Mouse (Mus musculus) intestine, postnatal 0 days (tissue): ENCODE results near the gene Cfd. TPM values are rescaled to one million over a fixed set of nuclear protein-coding genes. Genes with fewer than 3 reads are reported as not detected.

Experiments used
- ATAC-seq: fragments of 200-750 bp; cut with Nextera tagmentation; 2 replicates; pipeline ENCODE4 v1.8.0; 2017; ENCODE audit warnings: mild to moderate bottlenecking, moderate TSS enrichment, moderate library complexity
- H3K27ac ChIP-seq: fragments of 300-500 bp; sonication (generic); 2 replicates; pipeline ENCODE4 v1.5.1; 2014; ENCODE audit warnings: mild to moderate bottlenecking, low read depth, low read length, moderate library complexity
- H3K27me3 ChIP-seq: fragments of 300-500 bp; sonication (generic); replicated peaks from 2 replicates; pipeline ENCODE4 v1.6.1; 2014; ENCODE audit warnings: low read length, mixed read lengths; ENCODE audit not compliant: control insufficient read depth, insufficient read depth
- H3K36me3 ChIP-seq: fragments of 300-500 bp; sonication (generic); 2 replicates; pipeline ENCODE4 v1.6.1; 2014; ENCODE audit warnings: mild to moderate bottlenecking, moderate library complexity; ENCODE audit not compliant: control insufficient read depth, insufficient read depth
- H3K4me1 ChIP-seq: fragments of 300-500 bp; sonication (generic); replicated peaks from 2 replicates; pipeline ENCODE4 v1.6.1; 2014; ENCODE audit warnings: antibody characterized with exemption, low read length, mixed read lengths; ENCODE audit not compliant: control insufficient read depth, insufficient read depth
- H3K4me2 ChIP-seq: fragments of 300-500 bp; sonication (generic); replicated peaks from 2 replicates; pipeline ENCODE4 v1.6.1; 2014; ENCODE audit warnings: low read depth, mild to moderate bottlenecking, moderate library complexity
- H3K4me3 ChIP-seq: fragments of 300-500 bp; sonication (generic); 2 replicates; pipeline ENCODE4 v1.5.1; 2014; ENCODE audit warnings: low read depth, low read length
- H3K9ac ChIP-seq: fragments of 300-500 bp; sonication (generic); 2 replicates; pipeline ENCODE4 v1.6.1; 2014; ENCODE audit warnings: mild to moderate bottlenecking, low read depth, low read length
- H3K9me3 ChIP-seq: fragments of 300-500 bp; sonication (generic); 2 replicates; pipeline ENCODE4 v1.6.1; 2016; ENCODE audit warnings: mixed run types; ENCODE audit not compliant: control insufficient read depth
- CTCF ChIP-seq: sonication (generic); IDR thresholded peaks from 2 replicates; pipeline ENCODE4 v1.5.1; 2016; ENCODE audit warnings: low read depth, mild to moderate bottlenecking, control low read depth, antibody characterized with exemption, moderate library complexity
- WGBS: fragments of 180-500 bp; shearing (Covaris S2); extraction: QIAGEN DNeasy Blood & Tissue Kit; methylation state at CpG from one replicate; pipeline ENCODE4 v1.1.7; 2014; 5-methylcytosine and 5-hydroxymethylcytosine counted together
- polyA plus RNA-seq: library from polyadenylated mRNA; unstranded; fragments of >200 nt; fragmentation: Nextera tagmentation; extraction: Ambion mirVana; gene quantifications from 2 replicates; pipeline ENCODE4 v1.2.1, GENCODE M21; 2015

Cfd gene
- polyA plus RNA-seq, 1 experiment from 2014 or later: not detected

DNA sequence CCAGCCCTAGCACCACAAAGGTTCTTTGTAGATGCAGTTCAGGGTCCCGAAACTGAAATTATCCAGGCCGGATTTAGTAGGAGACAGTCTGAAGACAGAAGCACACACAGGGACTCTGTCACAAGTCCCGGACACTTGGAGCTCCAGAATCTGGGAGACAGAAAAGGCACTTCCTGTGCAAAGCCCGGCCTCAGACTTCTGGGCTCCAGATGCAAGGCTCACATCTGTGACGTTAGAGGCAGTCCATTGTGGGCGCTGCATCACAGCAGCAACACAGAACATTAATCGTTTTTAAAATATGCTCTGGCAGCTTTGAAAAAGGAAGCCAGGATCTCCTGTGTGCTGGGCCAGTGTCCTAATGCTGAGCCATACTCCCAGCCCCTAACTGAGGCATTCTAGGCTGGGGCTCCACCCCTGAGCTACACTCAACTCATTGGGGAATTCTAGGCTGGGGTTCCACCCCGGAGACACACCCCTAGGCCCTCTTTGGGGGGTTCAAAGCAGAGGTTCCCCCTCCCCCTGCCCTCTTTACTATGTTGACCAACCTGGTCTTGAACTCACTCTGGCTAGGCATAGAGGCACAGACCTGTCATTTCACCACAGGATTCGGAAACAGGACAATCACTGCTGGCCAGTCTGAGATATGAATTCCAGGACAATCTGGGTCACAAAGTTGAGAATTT is 38.4 kb upstream of the Cfd start:
- H3K9me3 ChIP-seq: no peaks in the 10 kb centered on the region
- no peak for TF ChIP-seq CTCF
- no peaks in the 10 kb centered on the region for H3K27me3 ChIP-seq
- H3K9ac ChIP-seq: peak overlapping the region; percentile 63
- peaks cover 22% of the 10 kb centered on the region for H3K4me1 ChIP-seq
- no peak for ATAC-seq
- WGBS: 25% methylated on average over 9 of the region's 9 CpGs
- 0 out of 2 replicates have a peak overlapping the region, but pooled peaks have one; percentile 38 for H3K4me3 ChIP-seq
- H3K36me3 ChIP-seq: peaks cover 10% of the 10 kb centered on the region; the same call in 1 of the 2 replicates
- H3K27ac ChIP-seq: peak overlapping the region; percentile 100
- peak overlapping the region; percentile 69 for H3K4me2 ChIP-seq

DNA sequence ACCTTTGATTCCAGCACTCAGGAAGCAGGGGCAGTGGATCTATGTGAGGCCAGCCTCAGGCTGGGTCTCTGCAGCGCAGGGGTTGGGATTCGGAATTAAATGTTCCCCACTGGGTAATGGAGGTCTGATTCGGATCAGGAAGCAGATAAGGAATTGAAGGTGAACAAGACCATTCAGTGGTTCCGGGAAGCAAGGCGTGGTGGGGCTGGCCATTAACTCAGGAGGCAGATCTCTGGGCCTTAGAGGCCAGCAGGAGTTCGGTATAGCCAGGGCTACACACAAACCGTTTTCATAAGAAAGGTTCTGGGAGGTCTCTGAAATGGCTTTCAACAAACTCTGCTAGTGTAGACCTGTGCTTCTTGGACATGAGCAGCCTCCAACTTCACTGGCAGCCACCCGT is 37.8 kb upstream of the Cfd start:
- Histone ChIP-seq H3K4me1 (peaks cover 22% of the 10 kb centered on the region), H3K27ac (peak overlapping the region; percentile 100), H3K36me3 (peaks cover 13% of the 10 kb centered on the region; the same call in 1 of the 2 replicates), H3K4me2 (peak overlapping the region; percentile 69), H3K27me3 (no peaks in the 10 kb centered on the region), H3K9me3 (no peaks in the 10 kb centered on the region), H3K4me3 (peak overlapping the region; percentile 38), H3K9ac (peak overlapping the region; percentile 63)
- WGBS: 10% methylated on average over 8 of the region's 8 CpGs
- ATAC-seq: no peak
- no peak for TF ChIP-seq CTCF

DNA sequence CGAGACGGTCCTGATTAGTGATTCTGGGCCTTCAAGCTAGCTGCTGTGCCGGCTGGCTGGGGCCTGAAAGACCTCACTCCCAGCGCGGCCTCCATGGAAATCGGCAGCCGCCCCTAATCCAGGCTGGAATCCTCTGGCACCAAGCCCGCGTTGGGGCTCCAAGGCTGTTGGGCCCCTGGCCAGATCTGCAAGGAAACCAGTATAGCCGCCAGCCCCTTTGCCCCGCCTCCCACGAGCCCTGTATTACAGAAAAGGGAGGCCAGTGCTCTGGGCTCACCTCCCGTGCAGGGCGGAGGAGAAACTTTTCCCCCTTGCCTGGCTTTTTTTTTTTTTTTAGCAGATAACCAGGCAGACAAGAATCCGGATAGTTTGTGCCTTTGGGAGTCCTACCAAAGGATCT is 37.3 kb upstream of the Cfd start:
- under 1% methylated on average over 15 of the region's 15 CpGs for WGBS
- H3K36me3 ChIP-seq: peaks cover 13% of the 10 kb centered on the region; the same call in 1 of the 2 replicates
- no peaks in the 10 kb centered on the region for H3K27me3 ChIP-seq
- H3K4me2 ChIP-seq: peak overlapping the region; percentile 69
- no peaks in the 10 kb centered on the region for H3K9me3 ChIP-seq
- H3K9ac ChIP-seq: peak overlapping the region; percentile 63
- H3K4me1 ChIP-seq: peaks cover 22% of the 10 kb centered on the region
- TF ChIP-seq CTCF: no peak
- peak; percentile 36 for ATAC-seq
- peak overlapping the region; percentile 38 for H3K4me3 ChIP-seq
- H3K27ac ChIP-seq: peak overlapping the region; percentile 100

DNA sequence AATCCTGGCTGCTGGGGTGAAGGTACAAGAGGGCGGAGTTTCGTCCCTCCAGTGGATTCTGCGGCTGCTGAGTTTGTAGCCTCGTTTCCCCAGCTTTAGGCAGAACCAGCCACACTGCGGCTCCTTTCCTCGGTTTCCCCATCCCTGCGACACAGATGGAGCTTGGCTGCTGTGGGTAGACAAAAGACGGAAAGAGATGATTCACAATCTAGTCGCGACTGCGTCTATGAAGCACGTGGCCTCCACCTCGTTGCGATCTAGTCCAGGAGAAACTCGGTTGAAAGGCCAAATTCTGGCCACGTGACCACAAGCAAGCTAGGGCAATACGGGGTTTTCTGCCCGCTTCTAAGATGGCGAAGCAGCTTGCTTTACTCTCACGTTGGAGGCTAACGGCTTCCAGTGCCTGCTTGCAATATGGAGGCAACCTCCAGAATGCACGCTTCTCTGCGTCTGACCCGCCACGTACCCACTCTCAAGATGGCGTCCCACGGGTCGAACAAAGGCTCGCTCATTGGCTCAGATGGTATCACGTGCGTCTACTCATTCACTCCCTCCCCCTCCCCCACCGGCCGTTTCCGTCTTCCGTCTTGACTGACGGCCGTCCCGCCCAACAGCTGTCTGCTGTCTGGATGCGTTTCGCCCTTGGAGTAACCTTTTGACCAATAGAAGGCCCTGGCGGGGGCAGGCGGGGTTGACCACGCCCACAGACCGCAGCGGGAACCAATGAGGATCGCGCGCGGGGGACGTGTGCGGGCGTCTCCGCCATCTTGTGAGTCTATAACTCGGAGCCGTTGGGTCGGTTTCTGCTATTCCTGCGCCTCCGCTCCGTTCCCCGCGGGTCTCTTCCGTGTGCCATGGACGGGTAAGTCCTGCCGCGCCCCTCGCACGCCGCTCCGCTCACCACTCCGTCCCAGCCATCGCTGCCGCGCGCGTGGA is 36.5 kb upstream of the Cfd start, which contains the start of gene Ptbp1:
Gene Ptbp1, plus strand, starts transcription at position 568 of the 936 bp plus-strand sequence.
- TF ChIP-seq CTCF: no peak
- no peaks in the 10 kb centered on the region for H3K9me3 ChIP-seq
- H3K27ac ChIP-seq: peak within 1 kb of the TSS; percentile 100
- H3K4me2 ChIP-seq: peak within 1 kb of the TSS; percentile 90
- H3K36me3 ChIP-seq: peaks cover 19% of the 10 kb centered on the region
- H3K4me1 ChIP-seq: peaks cover 22% of the 10 kb centered on the region
- WGBS: under 1% methylated on average over 74 of the region's 75 CpGs
- peak; percentile 83 for ATAC-seq
- peak within 1 kb of the TSS; percentile 96 for H3K9ac ChIP-seq
- no peaks in the 10 kb centered on the region for H3K27me3 ChIP-seq
- H3K4me3 ChIP-seq: peak within 1 kb of the TSS; percentile 88

DNA sequence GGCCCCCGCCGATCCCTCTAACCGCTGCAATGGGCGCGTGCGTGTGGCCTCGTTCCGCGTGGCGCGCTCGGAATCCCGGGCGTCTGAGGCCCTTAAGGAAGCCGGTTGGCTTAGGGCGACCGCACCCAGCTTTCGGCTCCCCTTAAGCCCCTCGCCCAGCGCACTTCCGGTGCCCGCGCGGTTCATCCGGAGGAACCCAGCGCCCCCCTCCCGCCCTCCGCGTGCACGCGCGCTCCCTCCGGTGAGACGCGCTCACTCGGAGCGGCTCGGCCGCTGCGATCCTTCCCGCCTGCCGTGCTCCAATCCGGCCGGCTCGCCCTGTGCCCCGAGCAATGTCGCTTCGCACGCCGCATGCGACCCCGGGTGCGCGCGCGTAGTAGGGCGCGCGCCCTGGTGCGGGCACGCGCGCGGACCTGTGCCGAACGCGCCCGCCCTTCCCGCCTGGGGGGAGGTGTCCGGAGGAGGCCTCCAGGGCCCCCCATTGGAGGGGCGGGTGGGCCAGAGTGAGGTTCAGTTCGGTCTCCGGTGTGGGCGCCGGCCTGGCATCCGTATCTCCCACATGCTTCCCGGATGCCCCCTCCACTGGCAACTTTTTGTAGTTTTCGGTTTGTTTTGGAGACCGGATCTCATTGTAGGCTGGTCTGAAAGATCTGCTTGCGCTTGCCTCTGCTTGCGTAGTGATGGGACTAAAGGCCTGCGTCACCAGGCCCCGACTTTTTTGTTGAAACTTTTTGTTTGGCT is 35.7 kb upstream of the Cfd start:
- Histone ChIP-seq H3K27ac (peak overlapping the region; percentile 100), H3K4me2 (peak overlapping the region; percentile 90), H3K4me3 (peak overlapping the region; percentile 88), H3K9me3 (no peaks in the 10 kb centered on the region), H3K9ac (peak overlapping the region; percentile 96), H3K27me3 (no peaks in the 10 kb centered on the region), H3K36me3 (peaks cover 28% of the 10 kb centered on the region), H3K4me1 (peaks cover 22% of the 10 kb centered on the region)
- ATAC-seq: peak; percentile 14
- peak; percentile 7; the same call in 1 of the 2 replicates for TF ChIP-seq CTCF
- WGBS: under 1% methylated on average over 78 of the region's 83 CpGs
